Mouse (Mus musculus) MEL (cell line): ENCODE results near the gene Pdgfd. TPM values are rescaled to one million over a fixed set of nuclear protein-coding genes. Genes with fewer than 3 reads are reported as not detected.

ENCODE experiments used
- DNase-seq: peaks from one replicate; pipeline ENCODE4 v3.0.0; 2011; ENCODE audit warnings: low read depth, low spot score
- H3K27ac ChIP-seq: 2 replicates; pipeline ENCODE4 v1.5.1; 2012; ENCODE audit warnings: low read depth, mild to moderate bottlenecking, control low read depth, low read length, moderate library complexity; ENCODE audit not compliant: control insufficient read depth
- H3K27me3 ChIP-seq, 2 experiments: fragments of 150-350 bp in 1 of 2; sonication (generic) in 1 of 2; 2 replicates each; pipeline ENCODE4 v1.6.1; 2012; ENCODE audit warnings: low read length in 2 of 2, mild to moderate bottlenecking in 2 of 2, improper control_type of control experiment in 1 of 2, moderate library complexity in 1 of 2; ENCODE audit not compliant: insufficient read depth in 2 of 2, control insufficient read depth in 1 of 2
- H3K36me3 ChIP-seq, 2 experiments: 2 replicates each; pipeline ENCODE4 v1.6.1; 2012 to 2014; ENCODE audit warnings: low read length in 2 of 2, improper control_type of control experiment in 1 of 2, inconsistent platforms in 1 of 2, mild to moderate bottlenecking in 1 of 2; ENCODE audit not compliant: insufficient read depth in 2 of 2, control insufficient read depth in 1 of 2
- H3K4me1 ChIP-seq, 2 experiments: fragments of 150-350 bp in 1 of 2; sonication (generic) in 1 of 2; 2 replicates each; pipeline ENCODE4 v1.6.1; 2012; ENCODE audit warnings: low read length in 2 of 2, improper control_type of control experiment in 1 of 2, mild to moderate bottlenecking in 1 of 2; ENCODE audit not compliant: insufficient read depth in 2 of 2, control insufficient read depth in 1 of 2
- H3K4me3 ChIP-seq, 2 experiments: fragments of 150-350 bp in 1 of 2; sonication (generic) in 1 of 2; 2 replicates each; pipeline ENCODE4 v1.5.1; 2012; ENCODE audit warnings: low read depth in 2 of 2, low read length in 2 of 2, mild to moderate bottlenecking in 2 of 2, moderate library complexity in 2 of 2, control low read depth in 1 of 2, improper control_type of control experiment in 1 of 2; ENCODE audit not compliant: control insufficient read depth in 1 of 2, insufficient read depth in 1 of 2
- H3K79me2 ChIP-seq: 2 replicates; pipeline ENCODE4 v1.6.1; 2012; ENCODE audit warnings: mild to moderate bottlenecking, low read length, moderate library complexity; ENCODE audit not compliant: control insufficient read depth, poor library complexity, insufficient read depth
- H3K9ac ChIP-seq: 2 replicates; pipeline ENCODE4 v1.6.1; 2012; ENCODE audit warnings: low read depth, mild to moderate bottlenecking, control low read depth, low read length, moderate library complexity; ENCODE audit not compliant: control insufficient read depth, poor library complexity, severe bottlenecking
- H3K9me3 ChIP-seq: fragments of 150-350 bp; sonication (generic); replicated peaks from 2 replicates; pipeline ENCODE4 v1.6.1; 2012; ENCODE audit warnings: mild to moderate bottlenecking, low read length, improper control_type of control experiment, moderate library complexity; ENCODE audit not compliant: insufficient read depth
- BHLHE40 ChIP-seq: IDR thresholded peaks from 2 replicates; pipeline ENCODE4 v1.6.1; 2012; ENCODE audit warnings: low read depth, mild to moderate bottlenecking, inconsistent platforms, low read length, improper control_type of control experiment, borderline replicate concordance
- CTCF ChIP-seq, 3 experiments: IDR thresholded peaks in 2 of 3; conservative IDR thresholded peaks in 1 of 3; 2 replicates each; pipeline ENCODE4 v1.5.1; 2011 to 2012; ENCODE audit warnings: low read length in 3 of 3, low read depth in 2 of 3, mild to moderate bottlenecking in 2 of 3, improper control_type of control experiment in 1 of 3, inconsistent platforms in 1 of 3, mixed read lengths in 1 of 3, moderate library complexity in 1 of 3; ENCODE audit not compliant: control insufficient read depth in 1 of 3, insufficient read depth in 1 of 3, poor library complexity in 1 of 3, severe bottlenecking in 1 of 3
- E2F4 ChIP-seq: IDR thresholded peaks from 2 replicates; pipeline ENCODE4 v1.6.1; 2011; ENCODE audit warnings: low read depth, low read length, improper control_type of control experiment, borderline replicate concordance
- ELF1 ChIP-seq: IDR thresholded peaks from 2 replicates; pipeline ENCODE4 v1.6.1; 2014; ENCODE audit warnings: low read depth, mild to moderate bottlenecking, inconsistent platforms, low read length, improper control_type of control experiment, moderate library complexity
- ETS1 ChIP-seq: IDR thresholded peaks from 2 replicates; pipeline ENCODE4 v1.6.1; 2012; ENCODE audit warnings: low read depth, mild to moderate bottlenecking, inconsistent platforms, low read length, improper control_type of control experiment, moderate library complexity
- GABPA ChIP-seq: IDR thresholded peaks from 2 replicates; pipeline ENCODE4 v1.6.1; 2012; ENCODE audit warnings: low read depth, mild to moderate bottlenecking, inconsistent platforms, low read length, improper control_type of control experiment, moderate library complexity
- HCFC1 ChIP-seq: IDR thresholded peaks from 2 replicates; pipeline ENCODE4 v1.6.1; 2012; ENCODE audit warnings: low read depth, mild to moderate bottlenecking, inconsistent platforms, low read length, improper control_type of control experiment, moderate library complexity
- JUND ChIP-seq: IDR thresholded peaks from 2 replicates; pipeline ENCODE4 v1.6.1; 2011; ENCODE audit warnings: low read depth, mild to moderate bottlenecking, improper control_type of control experiment, low read length
- KAT2A ChIP-seq: conservative IDR thresholded peaks from 2 replicates; pipeline ENCODE4 v1.6.1; 2012; ENCODE audit warnings: low read depth, low read length, improper control_type of control experiment, inconsistent platforms
- MAX ChIP-seq: IDR thresholded peaks from 2 replicates; pipeline ENCODE4 v1.6.1; 2011; ENCODE audit warnings: low read length, improper control_type of control experiment
- MYB ChIP-seq: IDR thresholded peaks from 2 replicates; pipeline ENCODE4 v1.6.1; 2011; ENCODE audit warnings: mild to moderate bottlenecking, low read depth, low read length, improper control_type of control experiment
- MYC ChIP-seq: IDR thresholded peaks from 2 replicates; pipeline ENCODE4 v1.6.1; 2011; ENCODE audit warnings: low read depth, mild to moderate bottlenecking, low read length, improper control_type of control experiment, moderate library complexity
- NRF1 ChIP-seq: IDR thresholded peaks from 2 replicates; pipeline ENCODE4 v1.6.1; 2014; ENCODE audit warnings: low read depth, mild to moderate bottlenecking, inconsistent platforms, low read length, improper control_type of control experiment, moderate library complexity; ENCODE audit not compliant: poor library complexity, insufficient read depth, severe bottlenecking
- POLR2AphosphoS5 ChIP-seq: IDR thresholded peaks from 2 replicates; pipeline ENCODE4 v1.6.1; 2012; ENCODE audit warnings: low read depth, borderline replicate concordance, mild to moderate bottlenecking, inconsistent platforms, low read length, moderate library complexity, mixed read lengths
- RAD21 ChIP-seq: IDR thresholded peaks from 2 replicates; pipeline ENCODE4 v1.6.1; 2011; ENCODE audit warnings: mild to moderate bottlenecking, low read depth, low read length, improper control_type of control experiment
- RCOR1 ChIP-seq: IDR thresholded peaks from 2 replicates; pipeline ENCODE4 v1.6.1; 2012; ENCODE audit warnings: low read depth, mild to moderate bottlenecking, inconsistent platforms, low read length, improper control_type of control experiment
- SIN3A ChIP-seq: IDR thresholded peaks from 2 replicates; pipeline ENCODE4 v1.6.1; 2012; ENCODE audit warnings: low read length, improper control_type of control experiment, inconsistent platforms
- TCF12 ChIP-seq: IDR thresholded peaks from 2 replicates; pipeline ENCODE4 v1.6.1; 2014; ENCODE audit warnings: low read depth, mild to moderate bottlenecking, inconsistent platforms, low read length, improper control_type of control experiment, moderate library complexity
- ZNF384 ChIP-seq: IDR thresholded peaks from 2 replicates; pipeline ENCODE4 v1.6.1; 2012; ENCODE audit warnings: low read depth, mild to moderate bottlenecking, inconsistent platforms, low read length, improper control_type of control experiment
- polyA plus RNA-seq, 2 experiments: library from polyadenylated mRNA; stranded (reverse) in 1 of 2; unstranded in 1 of 2; fragments of >175 nt in 1 of 2; fragments of >200 nt in 1 of 2; gene quantifications; 2 replicates each; pipeline versions ENCODE4 v1.2.1 to v1.2.4; 2012; ENCODE audit warnings: low replicate concordance in 2 of 2, low read depth in 1 of 2; ENCODE audit not compliant: insufficient read length in 2 of 2, insufficient read depth in 1 of 2, missing spikeins in 1 of 2
- total RNA-seq: library from RNA; depleted of rRNA; stranded (reverse); fragments of 300-350 nt; gene quantifications from 2 replicates; pipeline ENCODE4 v1.2.3, GENCODE M21; 2012

Gene Pdgfd
- total and polyA plus RNA-seq, 3 experiments, result not detected

DNA sequence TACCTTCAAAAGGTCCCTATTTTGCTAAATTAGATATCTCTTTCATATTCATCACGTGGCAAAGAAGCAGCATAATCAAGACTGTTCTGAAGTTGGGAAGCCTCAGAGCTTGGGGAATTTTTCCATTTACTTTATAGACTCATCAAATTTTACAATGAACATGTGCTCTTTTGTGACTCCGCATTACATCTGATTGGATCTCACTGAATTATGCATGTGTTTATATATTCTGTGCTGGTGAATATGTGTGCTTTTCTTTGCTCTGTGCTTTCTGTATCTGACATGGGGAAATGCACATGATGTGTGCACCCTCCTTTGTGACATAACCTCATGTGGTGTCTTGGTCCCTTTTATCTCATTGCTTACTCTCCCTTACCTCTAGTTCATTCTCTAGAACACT lies 83.6 kb downstream of the Pdgfd start:
- Histone ChIP-seq H3K27me3 (no peaks in the 10 kb centered on the region), H3K4me3 (no peak overlapping the region), H3K4me1 (no peaks in the 10 kb centered on the region), H3K36me3 (no peaks in the 10 kb centered on the region), H3K79me2 (no peaks in the 10 kb centered on the region), H3K9me3 (no peaks in the 10 kb centered on the region), H3K27ac (no peak overlapping the region), H3K9ac (no peak overlapping the region)
- TF ChIP-seq JUND (no peak), ETS1 (no peak), NRF1 (no peak), GABPA (no peak), RCOR1 (no peak), CTCF (IDR thresholded peaks at IDR 0.05 in 2 of 3, conservative IDR thresholded peaks at IDR 0.05 in 1 of 3; ENCODE audit: control insufficient read depth in 1 of 3, insufficient read depth in 1 of 3, low read depth in 2 of 3, low read length in 3 of 3, poor library complexity in 1 of 3, severe bottlenecking in 1 of 3) (no peak), MAX (no peak), TCF12 (no peak), HCFC1 (no peak), SIN3A (no peak), POLR2AphosphoS5 (no peak), E2F4 (no peak), MYB (no peak), KAT2A (no peak), ZNF384 (no peak), ELF1 (no peak), BHLHE40 (no peak), MYC (no peak)
- no peak for DNase-seq

- Histone ChIP-seq H3K4me3 (no peak overlapping the region), H3K27me3 (no peaks in the 10 kb centered on the region), H3K9ac (no peak overlapping the region), H3K4me1 (no peaks in the 10 kb centered on the region), H3K79me2 (no peaks in the 10 kb centered on the region), H3K9me3 (no peaks in the 10 kb centered on the region; the same call in 1 of the 2 replicates), H3K36me3 (no peaks in the 10 kb centered on the region), H3K27ac (no peak overlapping the region)
- DNase-seq, result no peak
- no peak for TF ChIP-seq JUND
- no peak for TF ChIP-seq ETS1
- no peak for TF ChIP-seq KAT2A
- TF ChIP-seq BHLHE40, result no peak
- TF ChIP-seq CTCF (IDR thresholded peaks at IDR 0.05 in 2 of 3, conservative IDR thresholded peaks at IDR 0.05 in 1 of 3; ENCODE audit: control insufficient read depth in 1 of 3, insufficient read depth in 1 of 3, low read depth in 2 of 3, low read length in 3 of 3, poor library complexity in 1 of 3, severe bottlenecking in 1 of 3), result no peak
- no peak for TF ChIP-seq TCF12
- no peak for TF ChIP-seq RAD21
Observed at GRCm38 (mm10) chr9:6257072-6257471, 88.7 kb downstream of the Pdgfd start.
